Mouse (Mus musculus): ENCODE measurements at regions not wholly inside any gene's neighbourhood (a gene's known extent, or its start where the extent isn't known, plus 50 kb on each side); places are given as distances from the start of the nearest gene placed in this dataset.

DNA sequence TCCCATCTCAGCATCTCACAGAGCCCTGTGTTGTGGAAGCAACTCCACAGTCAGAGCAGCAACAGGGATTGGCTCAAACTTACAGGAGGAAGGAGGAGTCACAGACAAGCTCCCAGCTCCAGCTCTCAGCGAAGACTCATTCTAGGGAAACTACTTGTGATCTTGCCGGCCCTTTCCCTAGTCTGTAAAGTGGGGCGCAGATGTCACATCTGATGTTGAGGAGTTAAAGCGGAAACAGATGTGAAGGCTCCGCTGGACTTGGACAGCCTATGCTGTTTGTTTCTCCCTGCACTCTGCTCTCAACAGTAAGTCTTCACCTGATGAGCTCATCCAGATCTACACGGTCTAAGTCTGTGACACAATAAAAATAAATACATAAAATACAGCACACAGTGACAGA, 408.1 kb downstream of the Irx1 start:
- H3K9me3 ChIP-seq (replicated peaks; ENCODE audit: low read length), result no peaks in the 10 kb centered on the region
- no peak overlapping the region for H3K4me2 ChIP-seq (ENCODE audit: low read length)
- no peaks in the 10 kb centered on the region for H3K27me3 ChIP-seq (ENCODE audit: insufficient read depth, low read length)
- no peaks in the 10 kb centered on the region for H3K36me3 ChIP-seq (ENCODE audit: insufficient read depth, low read length)
- ATAC-seq (replicated peaks; ENCODE audit: low FRiP score, low read depth) (no peak), DNase-seq (ENCODE audit: low spot score) (no peak)
- H3K9ac ChIP-seq (ENCODE audit: low read depth, low read length), result no peak overlapping the region
- H3K4me3 ChIP-seq (replicated peaks; ENCODE audit: low read depth, low read length), result no peak overlapping the region
- WGBS, result 72% methylated on average over 6 of the region's 6 CpGs
- no peak for TF ChIP-seq CTCF (IDR thresholded peaks at IDR 0.05; ENCODE audit: low read depth)
- no peaks in the 10 kb centered on the region for H3K4me1 ChIP-seq (replicated peaks; ENCODE audit: insufficient read depth, low read length)
- no peak overlapping the region for H3K27ac ChIP-seq

DNA sequence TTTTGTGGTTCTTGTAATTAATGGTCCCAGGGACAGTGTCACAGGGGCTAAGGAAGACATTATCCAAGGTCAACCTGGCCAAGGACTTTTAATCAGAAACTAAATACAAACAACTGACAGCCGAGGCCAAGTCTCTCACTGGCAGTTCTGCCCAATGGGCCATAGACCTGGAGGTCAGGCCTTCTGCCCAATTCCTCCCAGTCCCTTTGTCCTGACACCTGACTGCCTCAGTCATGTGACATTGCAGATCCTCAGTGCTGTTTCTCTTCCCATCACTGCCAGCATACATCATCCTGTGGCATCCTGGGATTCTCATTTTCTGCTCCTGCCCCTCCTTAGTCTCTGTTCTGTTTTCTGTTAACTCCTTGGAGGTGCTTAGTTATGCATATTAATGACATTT, 413.4 kb downstream of the Irx1 start:
- Histone ChIP-seq H3K9me3 (replicated peaks; ENCODE audit: low read length) (no peaks in the 10 kb centered on the region), H3K4me2 (ENCODE audit: low read length) (no peak overlapping the region), H3K27me3 (ENCODE audit: insufficient read depth, low read length) (no peaks in the 10 kb centered on the region), H3K4me3 (replicated peaks; ENCODE audit: low read depth, low read length) (no peak overlapping the region), H3K27ac (no peak overlapping the region), H3K36me3 (ENCODE audit: insufficient read depth, low read length) (no peaks in the 10 kb centered on the region), H3K9ac (ENCODE audit: low read depth, low read length) (no peak overlapping the region), H3K4me1 (replicated peaks; ENCODE audit: insufficient read depth, low read length) (no peaks in the 10 kb centered on the region)
- peak; percentile 3 for DNase-seq (ENCODE audit: low spot score)
- no peak for TF ChIP-seq CTCF (IDR thresholded peaks at IDR 0.05; ENCODE audit: low read depth)
- WGBS, result 36% methylated on average over 1 of the region's 1 CpGs
- no peak for ATAC-seq (replicated peaks; ENCODE audit: low FRiP score, low read depth)

DNA sequence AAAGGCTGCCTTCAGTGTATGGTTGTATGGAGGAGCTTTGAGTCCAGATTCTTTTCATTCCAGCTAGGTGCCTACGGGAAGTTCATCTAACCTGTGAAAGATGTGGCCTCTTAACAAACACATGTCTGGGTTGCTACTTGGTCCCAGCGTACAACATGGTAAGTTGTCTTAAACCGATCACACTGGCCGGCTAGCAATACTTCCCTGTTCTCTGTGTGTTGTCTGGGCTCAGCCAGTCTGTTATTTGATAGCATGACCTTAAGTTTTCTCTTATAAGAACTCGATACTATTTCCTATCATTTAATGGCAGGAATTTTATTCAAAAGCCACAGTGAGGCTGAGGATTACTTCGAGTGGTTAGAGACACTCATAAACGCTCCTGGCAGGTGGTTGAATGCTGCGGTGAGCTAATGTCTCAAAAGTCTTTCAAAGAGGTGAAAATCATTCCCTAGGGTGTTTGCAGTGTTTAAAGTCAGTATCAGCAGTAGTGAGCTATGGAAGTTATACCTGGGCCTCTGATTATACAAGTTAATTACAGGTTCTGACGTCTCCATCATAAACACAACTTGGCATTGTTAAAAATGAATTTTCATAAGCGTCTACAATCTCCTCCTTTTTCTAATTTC, 414.2 kb downstream of the Irx1 start:
- no peaks in the 10 kb centered on the region for H3K27me3 ChIP-seq (ENCODE audit: insufficient read depth, low read length)
- no peak for TF ChIP-seq CTCF (IDR thresholded peaks at IDR 0.05; ENCODE audit: low read depth)
- no peak overlapping the region for H3K4me2 ChIP-seq (ENCODE audit: low read length)
- H3K9me3 ChIP-seq (replicated peaks; ENCODE audit: low read length), result no peaks in the 10 kb centered on the region
- ATAC-seq (replicated peaks; ENCODE audit: low FRiP score, low read depth) (no peak), DNase-seq (ENCODE audit: low spot score) (no peak)
- H3K4me3 ChIP-seq (replicated peaks; ENCODE audit: low read depth, low read length), result no peak overlapping the region
- H3K27ac ChIP-seq, result no peak overlapping the region
- no peak overlapping the region for H3K9ac ChIP-seq (ENCODE audit: low read depth, low read length)
- WGBS, result 77% methylated on average over 10 of the region's 10 CpGs
- no peaks in the 10 kb centered on the region for H3K36me3 ChIP-seq (ENCODE audit: insufficient read depth, low read length)
- H3K4me1 ChIP-seq (replicated peaks; ENCODE audit: insufficient read depth, low read length), result no peaks in the 10 kb centered on the region

DNA sequence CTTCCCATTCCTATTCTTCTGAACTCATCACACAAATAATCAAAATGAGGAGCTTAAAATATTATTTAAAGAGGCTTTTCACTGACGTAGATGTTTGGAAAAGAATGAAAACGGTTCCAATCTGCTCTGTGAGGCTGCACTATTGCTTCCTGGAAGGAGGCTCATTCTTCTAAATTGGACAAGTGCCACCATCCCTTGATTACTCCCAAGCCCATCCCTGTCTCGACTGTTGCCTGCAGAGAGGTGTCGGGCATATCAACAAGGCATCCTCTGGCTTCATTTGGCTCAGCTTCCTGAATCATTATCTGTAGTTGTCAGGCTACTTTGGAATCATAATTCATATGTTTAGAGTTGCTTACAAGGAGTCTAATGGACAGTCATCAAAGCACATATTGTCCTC, 425.3 kb downstream of the Irx1 start:
- H3K9me3 ChIP-seq (replicated peaks; ENCODE audit: low read length), result no peaks in the 10 kb centered on the region
- H3K4me1 ChIP-seq (replicated peaks; ENCODE audit: insufficient read depth, low read length), result no peaks in the 10 kb centered on the region
- H3K4me3 ChIP-seq (replicated peaks; ENCODE audit: low read depth, low read length), result no peak overlapping the region
- H3K9ac ChIP-seq (ENCODE audit: low read depth, low read length), result no peak overlapping the region
- 45% methylated on average over 4 of the region's 4 CpGs for WGBS
- no peaks in the 10 kb centered on the region for H3K36me3 ChIP-seq (ENCODE audit: insufficient read depth, low read length)
- no peak overlapping the region for H3K27ac ChIP-seq
- ATAC-seq (replicated peaks; ENCODE audit: low FRiP score, low read depth) (no peak), DNase-seq (ENCODE audit: low spot score) (no peak)
- no peaks in the 10 kb centered on the region for H3K27me3 ChIP-seq (ENCODE audit: insufficient read depth, low read length)
- no peak for TF ChIP-seq CTCF (IDR thresholded peaks at IDR 0.05; ENCODE audit: low read depth)
- H3K4me2 ChIP-seq (ENCODE audit: low read length), result no peak overlapping the region

DNA sequence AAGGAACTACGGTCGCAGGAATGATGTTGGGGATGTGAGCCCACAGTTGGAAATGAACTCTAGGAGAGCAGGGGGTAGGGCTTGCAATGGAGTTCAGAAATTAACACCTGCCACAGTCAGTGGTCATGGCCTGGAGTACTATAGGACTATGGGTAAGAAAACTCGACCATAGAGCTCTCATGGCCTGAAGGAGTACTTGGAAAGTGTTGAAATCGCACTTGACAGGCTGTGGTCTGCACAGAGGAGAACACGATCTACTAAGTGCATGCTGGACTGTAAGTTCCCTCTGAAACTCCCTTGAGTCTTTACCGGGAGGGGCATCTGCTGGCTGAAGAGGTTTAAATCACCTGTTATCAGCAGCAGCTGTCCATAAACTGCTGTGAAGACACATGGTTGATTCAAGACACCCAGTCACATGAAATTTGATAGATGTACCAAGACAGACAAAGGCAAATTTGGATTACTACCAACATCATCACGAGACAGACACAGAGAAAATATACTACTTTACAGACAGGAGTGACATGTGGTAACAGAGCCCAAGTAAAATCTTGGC, 430.6 kb downstream of the Irx1 start:
- TF ChIP-seq CTCF (IDR thresholded peaks at IDR 0.05; ENCODE audit: low read depth), result no peak
- DNase-seq (ENCODE audit: low spot score), result no peak
- no peaks in the 10 kb centered on the region for H3K27me3 ChIP-seq (ENCODE audit: insufficient read depth, low read length)
- no peak overlapping the region for H3K4me2 ChIP-seq (ENCODE audit: low read length)
- H3K36me3 ChIP-seq (ENCODE audit: insufficient read depth, low read length), result no peaks in the 10 kb centered on the region
- H3K4me3 ChIP-seq (replicated peaks; ENCODE audit: low read depth, low read length), result no peak overlapping the region
- 71% methylated on average over 7 of the region's 7 CpGs for WGBS
- no peaks in the 10 kb centered on the region for H3K4me1 ChIP-seq (replicated peaks; ENCODE audit: insufficient read depth, low read length)
- no peak overlapping the region for H3K9ac ChIP-seq (ENCODE audit: low read depth, low read length)
- H3K9me3 ChIP-seq (replicated peaks; ENCODE audit: low read length), result no peaks in the 10 kb centered on the region
- ATAC-seq (replicated peaks; ENCODE audit: low FRiP score, low read depth), result no peak
- no peak overlapping the region for H3K27ac ChIP-seq

DNA sequence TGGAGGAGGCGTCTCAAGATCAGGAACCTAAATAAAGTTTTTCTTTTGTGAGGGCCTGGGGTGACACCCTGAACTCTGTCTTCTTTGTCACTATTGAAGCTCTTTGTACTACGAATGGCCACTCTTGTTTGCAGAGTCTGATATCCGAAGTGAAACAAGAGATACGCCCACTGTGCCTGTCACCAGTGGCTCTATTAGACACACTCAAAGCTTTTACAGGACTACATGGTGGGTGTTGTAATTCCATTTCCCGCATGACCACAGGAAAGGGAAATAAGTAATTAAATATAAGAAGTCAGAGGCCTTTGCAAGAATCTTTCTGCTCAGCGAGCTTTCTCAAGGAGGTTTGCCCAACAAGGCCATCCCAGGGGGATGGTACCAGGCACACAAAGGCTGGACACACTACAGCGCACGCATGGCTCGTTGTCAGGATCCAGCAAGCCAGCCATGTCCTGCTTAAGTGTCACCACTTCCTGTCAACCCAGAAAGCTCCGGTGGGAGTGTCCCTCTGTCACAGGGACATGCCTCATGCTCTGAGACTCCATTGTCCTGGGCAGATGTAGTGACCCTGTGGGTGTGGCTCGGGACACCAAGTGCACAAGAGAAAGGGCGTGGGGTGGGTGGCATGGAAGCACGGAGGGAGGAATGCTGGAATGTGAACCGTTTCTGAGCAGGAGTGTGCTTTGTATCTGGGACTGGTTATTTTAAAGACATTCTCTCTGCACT, 434.0 kb downstream of the Irx1 start:
- Histone ChIP-seq H3K9ac (ENCODE audit: low read depth, low read length) (no peak overlapping the region), H3K27ac (no peak overlapping the region), H3K4me3 (replicated peaks; ENCODE audit: low read depth, low read length) (no peak overlapping the region), H3K36me3 (ENCODE audit: insufficient read depth, low read length) (no peaks in the 10 kb centered on the region), H3K27me3 (ENCODE audit: insufficient read depth, low read length) (no peaks in the 10 kb centered on the region), H3K9me3 (replicated peaks; ENCODE audit: low read length) (no peaks in the 10 kb centered on the region), H3K4me2 (ENCODE audit: low read length) (no peak overlapping the region), H3K4me1 (replicated peaks; ENCODE audit: insufficient read depth, low read length) (no peaks in the 10 kb centered on the region)
- DNase-seq (ENCODE audit: low spot score) (peak; percentile 4), ATAC-seq (replicated peaks; ENCODE audit: low FRiP score, low read depth) (no peak)
- no peak for TF ChIP-seq CTCF (IDR thresholded peaks at IDR 0.05; ENCODE audit: low read depth)
- 44% methylated on average over 14 of the region's 14 CpGs for WGBS
